Mouse (Mus musculus) liver, embryonic 11.5 days (tissue): ENCODE measurements at regions not wholly inside any gene's neighbourhood (a gene's known extent, or its start where the extent isn't known, plus 50 kb on each side); places are given as distances from the start of the nearest gene placed in this dataset.
A peak's percentile ranks its signal among the peaks of the same experiment; 100 is the strongest.
"Not testable (repeated sequence)": the region's sequence is repeated elsewhere in the genome, so short reads cannot be mapped to it uniquely, and the experiment has no call there.

ENCODE experiments used
- ATAC-seq: fragments of 200-750 bp; cut with Nextera tagmentation; replicated peaks from 2 replicates; pipeline ENCODE4 v1.8.0; 2017; ENCODE audit warnings: moderate number of reproducible peaks, mild to moderate bottlenecking, moderate TSS enrichment, moderate library complexity; ENCODE audit not compliant: low FRiP score
- DNase-seq: peaks from one replicate; pipeline ENCODE4 v3.0.0-alpha.2; 2017; ENCODE audit warnings: low spot score
- H3K27ac ChIP-seq: fragments of 300-500 bp; sonication (generic); 2 replicates; pipeline ENCODE4 v1.5.1; 2014; ENCODE audit warnings: mild to moderate bottlenecking, low read depth, low read length, control low read depth
- H3K27me3 ChIP-seq: fragments of 300-500 bp; sonication (generic); replicated peaks from 2 replicates; pipeline ENCODE4 v1.6.1; 2014; ENCODE audit warnings: low read length, mixed read lengths; ENCODE audit not compliant: control insufficient read depth, insufficient read depth
- H3K36me3 ChIP-seq: fragments of 300-500 bp; sonication (generic); 2 replicates; pipeline ENCODE4 v1.6.1; 2014; ENCODE audit warnings: mild to moderate bottlenecking, low read length, moderate library complexity, mixed read lengths; ENCODE audit not compliant: control insufficient read depth, insufficient read depth
- H3K4me1 ChIP-seq: fragments of 300-500 bp; sonication (generic); replicated peaks from 2 replicates; pipeline ENCODE4 v1.6.1; 2014; ENCODE audit warnings: low read length, mixed read lengths; ENCODE audit not compliant: control insufficient read depth, insufficient read depth
- H3K4me2 ChIP-seq: fragments of 300-500 bp; sonication (generic); 2 replicates; pipeline ENCODE4 v1.6.1; 2014; ENCODE audit warnings: mild to moderate bottlenecking, control low read depth, moderate library complexity
- H3K4me3 ChIP-seq: fragments of 300-500 bp; sonication (generic); 2 replicates; pipeline ENCODE4 v1.5.1; 2014; ENCODE audit warnings: low read depth, low read length, control low read depth
- H3K9ac ChIP-seq: fragments of 300-500 bp; sonication (generic); 2 replicates; pipeline ENCODE4 v1.6.1; 2014; ENCODE audit warnings: low read depth, low read length, control low read depth
- H3K9me3 ChIP-seq: fragments of 300-500 bp; sonication (generic); 2 replicates; pipeline ENCODE4 v1.6.1; 2016; ENCODE audit warnings: low read length, inconsistent platforms, mixed read lengths; ENCODE audit not compliant: control insufficient read depth
- WGBS: fragments of 180-500 bp; shearing (Covaris S2); extraction: QIAGEN DNeasy Blood & Tissue Kit; methylation state at CpG from one replicate; pipeline ENCODE4 v1.1.7; 2014; 5-methylcytosine and 5-hydroxymethylcytosine counted together

DNA sequence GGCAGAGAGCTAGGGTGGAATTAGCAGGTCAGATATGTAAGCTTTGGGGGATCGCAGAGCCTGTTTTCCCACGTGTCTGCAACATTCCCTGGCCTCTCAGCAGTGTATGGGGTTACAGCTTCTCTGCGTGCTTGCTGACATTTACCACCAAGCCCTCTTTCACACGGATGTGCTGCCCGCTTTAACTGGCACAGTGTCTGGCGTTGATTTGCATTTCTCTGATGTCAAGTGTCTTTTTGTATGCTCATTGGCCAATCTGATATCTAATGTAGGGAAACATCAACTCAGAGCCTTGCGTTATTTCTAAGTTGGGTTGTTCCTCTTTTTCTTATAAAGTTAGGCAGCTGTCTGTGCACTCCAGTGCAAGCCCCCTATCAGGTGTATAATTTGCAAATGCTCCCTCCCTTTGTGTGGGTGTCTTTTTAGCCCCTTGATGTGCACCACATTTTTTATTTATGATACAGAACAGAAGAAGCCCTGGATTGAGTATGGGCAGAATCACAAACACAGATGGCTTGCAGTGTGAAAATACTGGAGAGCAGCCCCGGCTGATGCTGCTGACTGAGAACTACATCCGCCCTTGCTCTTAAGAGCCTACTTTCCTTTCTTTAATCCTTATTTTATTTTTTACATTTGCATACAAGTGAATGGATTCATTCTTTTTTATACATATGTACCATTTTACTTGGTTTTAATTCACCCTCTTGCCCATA, 93.4 kb upstream of the Btbd11 start:
- Histone ChIP-seq H3K27me3 (no peaks in the 10 kb centered on the region), H3K4me1 (no peaks in the 10 kb centered on the region), H3K36me3 (no peaks in the 10 kb centered on the region), H3K27ac (no peak overlapping the region), H3K9ac (no peak overlapping the region), H3K4me2 (no peak overlapping the region), H3K4me3 (no peak overlapping the region), H3K9me3 (no peaks in the 10 kb centered on the region)
- DNase-seq: no peak
- WGBS: 71% methylated on average over 9 of the region's 9 CpGs
- no peak for ATAC-seq

DNA sequence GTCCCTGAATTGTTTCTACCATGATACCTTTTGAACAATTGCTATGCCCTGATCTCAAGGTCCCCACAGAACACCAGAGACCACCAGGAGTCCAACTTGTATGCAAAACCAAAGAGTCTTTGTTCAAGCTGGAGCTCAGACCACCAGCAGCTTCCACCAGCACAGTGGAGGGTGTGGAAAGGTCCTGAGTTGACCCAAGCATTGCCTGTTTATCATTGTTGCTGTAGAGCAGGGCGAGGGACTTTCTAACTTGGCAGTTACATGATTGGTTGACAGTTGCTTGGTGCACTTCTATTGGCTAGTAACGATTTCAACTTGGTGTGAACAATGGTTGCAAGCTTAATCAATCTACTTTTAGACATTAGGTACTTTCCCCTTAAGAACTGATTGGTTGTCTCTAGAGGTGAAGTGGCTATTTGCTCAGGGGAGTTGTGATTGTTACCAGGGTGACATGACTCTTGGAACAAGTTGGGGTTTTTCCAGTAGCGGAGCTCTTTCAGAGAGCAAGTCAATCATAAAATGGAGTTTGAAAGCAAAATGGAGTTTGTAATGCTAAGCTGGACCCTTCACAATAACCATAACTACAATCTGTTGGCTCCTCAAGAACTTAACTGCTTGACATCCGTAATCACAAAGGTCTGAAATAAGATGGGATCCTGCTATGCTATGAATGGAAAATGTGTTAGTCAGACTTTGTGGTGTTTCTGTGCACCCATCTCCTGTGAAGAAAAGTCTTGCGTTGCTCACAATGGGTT, 91.3 kb upstream of the Btbd11 start:
- H3K27me3 ChIP-seq: no peaks in the 10 kb centered on the region
- no peaks in the 10 kb centered on the region for H3K36me3 ChIP-seq
- 83% methylated on average over 5 of the region's 5 CpGs for WGBS
- H3K9ac ChIP-seq: no peak overlapping the region
- H3K4me1 ChIP-seq: no peaks in the 10 kb centered on the region
- no peak overlapping the region for H3K4me3 ChIP-seq
- H3K4me2 ChIP-seq: no peak overlapping the region
- H3K9me3 ChIP-seq: no peaks in the 10 kb centered on the region
- no peak for ATAC-seq
- no peak overlapping the region for H3K27ac ChIP-seq
- DNase-seq: no peak

DNA sequence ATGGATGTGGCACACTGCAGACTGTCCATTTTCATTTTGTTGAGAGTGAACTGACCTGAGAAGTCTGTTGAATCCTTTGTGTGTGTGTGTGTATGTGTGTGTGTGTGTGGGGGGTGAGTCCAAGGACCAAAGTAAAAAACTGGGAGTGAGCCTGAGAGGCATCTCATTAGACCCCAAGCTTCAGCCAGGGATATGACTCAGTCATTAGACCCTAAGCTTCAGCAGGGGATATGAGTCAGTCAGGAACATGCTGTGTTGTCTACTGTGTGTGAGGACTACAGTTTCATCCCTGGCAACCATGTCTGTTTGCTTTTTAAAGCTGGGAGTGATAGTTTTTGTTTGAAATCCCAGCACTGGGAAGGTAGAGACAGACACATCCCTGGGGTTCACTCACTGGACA, 74.8 kb upstream of the Btbd11 start:
- H3K4me1 ChIP-seq: no peaks in the 10 kb centered on the region
- H3K9ac ChIP-seq: no peak overlapping the region
- ATAC-seq (no peak), DNase-seq (no peak)
- no peaks in the 10 kb centered on the region for H3K9me3 ChIP-seq
- no peaks in the 10 kb centered on the region for H3K27me3 ChIP-seq
- no peak overlapping the region for H3K27ac ChIP-seq
- no peaks in the 10 kb centered on the region for H3K36me3 ChIP-seq
- no peak overlapping the region for H3K4me3 ChIP-seq
- H3K4me2 ChIP-seq: no peak overlapping the region

- not testable (repeated sequence) for H3K4me1 ChIP-seq, ATAC-seq, DNase-seq, H3K9ac ChIP-seq, H3K36me3 ChIP-seq, H3K4me2 ChIP-seq, H3K27ac ChIP-seq, H3K27me3 ChIP-seq, H3K4me3 ChIP-seq, H3K9me3 ChIP-seq
- WGBS: 90% methylated on average over 10 of the region's 10 CpGs
These were observed 73.3 kb upstream of the Btbd11 start for GRCm38 (mm10) chr10:85313331-85313730.

DNA sequence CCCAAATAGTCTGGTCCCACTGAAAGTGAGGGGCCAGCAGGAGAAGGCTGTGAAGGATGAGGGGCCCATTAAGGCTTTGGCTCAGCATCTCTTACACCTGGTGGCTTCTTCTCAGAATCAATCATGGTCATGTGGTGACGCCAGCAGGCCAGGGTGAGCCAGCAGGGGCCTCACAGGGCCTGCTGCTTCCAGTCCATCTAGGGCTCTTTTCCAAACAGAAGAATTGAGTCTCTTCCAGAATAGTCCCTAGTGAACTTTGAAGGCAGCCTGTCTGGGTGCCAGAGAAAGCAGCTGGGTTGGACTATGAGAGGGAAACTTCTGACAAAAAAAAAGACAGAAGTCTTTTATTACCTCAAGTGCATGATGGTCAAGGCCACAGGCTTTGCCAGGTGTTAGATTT, 65.6 kb upstream of the Btbd11 start:
- 75% methylated on average over 1 of the region's 1 CpGs for WGBS

GRCm38 (mm10) chr10:85322280-85322679, 64.3 kb upstream of the Btbd11 start:
- H3K27me3 ChIP-seq: no peaks in the 10 kb centered on the region
- H3K4me2 ChIP-seq: no peak overlapping the region
- no peaks in the 10 kb centered on the region for H3K36me3 ChIP-seq
- H3K27ac ChIP-seq: no peak overlapping the region
- no peaks in the 10 kb centered on the region for H3K9me3 ChIP-seq
- DNase-seq: no peak
- H3K4me3 ChIP-seq: no peak overlapping the region
- no peak overlapping the region for H3K9ac ChIP-seq
- no peak for ATAC-seq
- 82% methylated on average over 3 of the region's 3 CpGs for WGBS
- H3K4me1 ChIP-seq: no peaks in the 10 kb centered on the region

More for the DNA sequence above, 65.6 kb upstream of the Btbd11 start:
- no peak overlapping the region for H3K4me3 ChIP-seq
- no peak overlapping the region for H3K4me2 ChIP-seq
- no peaks in the 10 kb centered on the region for H3K36me3 ChIP-seq
- no peaks in the 10 kb centered on the region for H3K9me3 ChIP-seq
- DNase-seq (no peak), ATAC-seq (no peak)
- no peaks in the 10 kb centered on the region for H3K4me1 ChIP-seq
- H3K9ac ChIP-seq: no peak overlapping the region
- no peaks in the 10 kb centered on the region for H3K27me3 ChIP-seq
- H3K27ac ChIP-seq: no peak overlapping the region

DNA sequence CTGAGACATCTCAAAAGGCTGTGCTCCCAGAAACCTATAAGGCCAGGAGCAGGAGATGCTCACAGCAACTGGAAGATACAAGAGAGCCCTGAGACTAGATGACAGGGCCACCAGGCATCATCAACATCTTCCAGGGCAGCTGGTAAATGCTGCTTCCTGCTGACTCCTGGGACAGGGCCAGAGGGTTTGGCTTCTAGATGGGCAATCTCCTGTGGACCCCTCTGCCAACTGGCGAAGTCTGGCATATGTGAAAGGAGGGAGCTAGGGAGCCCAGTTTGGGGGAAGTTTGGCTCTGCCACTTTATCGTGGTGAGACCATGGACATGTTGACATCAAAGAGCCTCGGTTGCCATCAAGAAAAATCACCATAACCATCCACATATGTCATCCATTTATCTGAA, 57.2 kb upstream of the Btbd11 start:
- no peak overlapping the region for H3K4me2 ChIP-seq
- H3K4me3 ChIP-seq: no peak overlapping the region
- DNase-seq: no peak
- H3K27ac ChIP-seq: no peak overlapping the region
- H3K4me1 ChIP-seq: no peaks in the 10 kb centered on the region
- no peaks in the 10 kb centered on the region for H3K27me3 ChIP-seq
- no peaks in the 10 kb centered on the region for H3K36me3 ChIP-seq
- H3K9me3 ChIP-seq: no peaks in the 10 kb centered on the region
- 85% methylated on average over 3 of the region's 3 CpGs for WGBS
- H3K9ac ChIP-seq: no peak overlapping the region
- no peak for ATAC-seq

GRCm38 (mm10) chr10:85330938-85331691, 55.5 kb upstream of the Btbd11 start:
- 17% methylated on average over 13 of the region's 13 CpGs for WGBS
- Histone ChIP-seq H3K9ac (no peak overlapping the region), H3K4me2 (peak overlapping the region; percentile 8; the same call in 1 of the 2 replicates), H3K27me3 (no peaks in the 10 kb centered on the region), H3K4me3 (no peak overlapping the region), H3K9me3 (no peaks in the 10 kb centered on the region), H3K27ac (no peak overlapping the region), H3K36me3 (no peaks in the 10 kb centered on the region), H3K4me1 (no peaks in the 10 kb centered on the region)
- peak; percentile 60 for ATAC-seq
- DNase-seq: peak; percentile 56
